Mouse (Mus musculus) G1E (cell line): ENCODE results near the gene Cd72.

Experiments
- CTCF ChIP-seq: IDR thresholded peaks from 2 replicates; pipeline ENCODE4 v1.5.1; 2012; ENCODE audit warnings: low read depth, low read length, inconsistent platforms, mixed read lengths
- GATA1 ChIP-seq: IDR thresholded peaks from 2 replicates; pipeline ENCODE4 v1.6.1; 2012; ENCODE audit warnings: borderline replicate concordance, low read length, inconsistent platforms, mixed read lengths

DNA sequence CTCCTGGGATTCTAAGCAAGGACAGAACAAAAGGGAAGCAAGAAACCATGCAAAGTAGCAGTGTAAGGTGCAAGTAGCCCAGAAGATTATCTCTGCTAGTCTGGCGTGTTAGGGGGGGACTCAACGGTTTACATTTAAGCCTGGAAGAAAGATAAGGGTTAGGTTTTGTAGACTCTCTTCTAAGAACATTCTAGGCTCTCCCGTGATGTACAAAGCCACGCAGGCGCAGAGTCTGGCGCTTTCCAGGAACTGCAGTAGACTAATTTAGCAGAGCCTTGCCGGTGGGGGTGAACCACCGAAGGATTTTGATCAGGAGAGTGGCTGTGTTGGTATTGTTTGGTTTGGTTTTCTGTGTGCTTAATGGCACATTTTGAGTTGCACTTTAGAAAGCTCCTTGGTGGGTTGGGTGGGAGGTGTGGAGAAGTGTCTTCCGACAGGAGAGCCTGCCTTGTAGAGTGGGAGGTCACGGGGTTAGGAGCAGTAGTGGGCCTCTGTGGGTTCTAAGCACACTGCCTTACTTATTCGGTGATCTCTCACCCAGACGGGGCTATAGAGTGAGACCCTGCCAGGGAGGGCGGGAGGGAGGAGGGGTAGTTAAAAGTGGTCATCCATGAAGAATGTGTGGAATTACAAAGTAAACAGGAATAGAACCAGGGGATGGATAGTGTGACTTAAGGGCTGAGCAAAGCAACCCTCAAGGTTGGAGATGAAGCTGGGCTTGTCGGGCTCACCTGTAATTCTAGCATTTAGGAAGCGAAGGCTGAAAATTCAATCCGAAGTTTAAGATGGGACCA, 37.0 kb downstream of the Cd72 start:
- TF ChIP-seq CTCF = no peak
- TF ChIP-seq GATA1 = no peak
